Mouse (Mus musculus): Measurements from ENCODE around the gene Lzic. TPM values are rescaled to one million over a fixed set of nuclear protein-coding genes. Genes with fewer than 3 reads are reported as not detected.
A peak's percentile ranks its signal among the peaks of the same experiment; 100 is the strongest.

Gene Lzic
- polyA plus RNA-seq, 1 experiment: 11.6 TPM

GRCm38 (mm10) chr4:149469557-149469956 is 15.5 kb upstream of the Lzic start:
- no peak for TF ChIP-seq POLR2A (IDR thresholded peaks at IDR 0.05; ENCODE audit: borderline replicate concordance, extremely low read depth, low read depth, low read length)
- no peak for TF ChIP-seq CTCF (IDR thresholded peaks at IDR 0.05; ENCODE audit: insufficient read depth, low read length)
- no peak for DNase-seq
- Histone ChIP-seq H3K4me3 (replicated peaks; ENCODE audit: extremely low read depth, low read depth, low read length) (no peak overlapping the region), H3K4me1 (ENCODE audit: control insufficient read depth, insufficient read depth, low read length) (no peaks in the 10 kb centered on the region)
- WGBS: 88% methylated on average over 3 of the region's 3 CpGs

- no peak for TF ChIP-seq CTCF (IDR thresholded peaks at IDR 0.05; ENCODE audit: insufficient read depth, low read length)
- no peak for TF ChIP-seq POLR2A (IDR thresholded peaks at IDR 0.05; ENCODE audit: borderline replicate concordance, extremely low read depth, low read depth, low read length)
- no peak for DNase-seq
- Histone ChIP-seq H3K4me1 (ENCODE audit: control insufficient read depth, insufficient read depth, low read length) (no peaks in the 10 kb centered on the region), H3K4me3 (replicated peaks; ENCODE audit: extremely low read depth, low read depth, low read length) (no peak overlapping the region)
- 67% methylated on average over 7 of the region's 7 CpGs for WGBS
These were observed 9.9 kb upstream of the Lzic start for GRCm38 (mm10) chr4:149475096-149475495.

GRCm38 (mm10) chr4:149477078-149477477 is 8.0 kb upstream of the Lzic start, which contains the start of gene Tmem274:
Gene Tmem274 (plus strand): TSS chr4:149477378.
- 84% methylated on average over 11 of the region's 11 CpGs for WGBS
- no peak for TF ChIP-seq POLR2A (IDR thresholded peaks at IDR 0.05; ENCODE audit: borderline replicate concordance, extremely low read depth, low read depth, low read length)
- TF ChIP-seq CTCF (IDR thresholded peaks at IDR 0.05; ENCODE audit: insufficient read depth, low read length): no peak
- Histone ChIP-seq H3K4me1 (ENCODE audit: control insufficient read depth, insufficient read depth, low read length) (no peaks in the 10 kb centered on the region), H3K4me3 (replicated peaks; ENCODE audit: extremely low read depth, low read depth, low read length) (no peak within 1 kb of the TSS)
- no peak for DNase-seq

- DNase-seq: no peak
- WGBS: 46% methylated on average over 3 of the region's 3 CpGs
- Histone ChIP-seq H3K4me3 (replicated peaks; ENCODE audit: extremely low read depth, low read depth, low read length) (peak overlapping the region; percentile 82), H3K4me1 (ENCODE audit: control insufficient read depth, insufficient read depth, low read length) (no peaks in the 10 kb centered on the region)
- TF ChIP-seq POLR2A (IDR thresholded peaks at IDR 0.05; ENCODE audit: borderline replicate concordance, extremely low read depth, low read depth, low read length) (no peak), CTCF (IDR thresholded peaks at IDR 0.05; ENCODE audit: insufficient read depth, low read length) (no peak)
These were observed 463 bp upstream of the Lzic start for GRCm38 (mm10) chr4:149484566-149484965.

GRCm38 (mm10) chr4:149485825-149486206 is 787 bp downstream of the Lzic start:
- under 1% methylated on average over 10 of the region's 10 CpGs for WGBS
- TF ChIP-seq CTCF (IDR thresholded peaks at IDR 0.05; ENCODE audit: insufficient read depth, low read length) (no peak), POLR2A (IDR thresholded peaks at IDR 0.05; ENCODE audit: borderline replicate concordance, extremely low read depth, low read depth, low read length) (no peak)
- Histone ChIP-seq H3K4me1 (ENCODE audit: control insufficient read depth, insufficient read depth, low read length) (no peaks in the 10 kb centered on the region), H3K4me3 (replicated peaks; ENCODE audit: extremely low read depth, low read depth, low read length) (peak overlapping the region; percentile 82)
- peak; percentile 40 for DNase-seq

GRCm38 (mm10) chr4:149487729-149488128 is 2.7 kb downstream of the Lzic start:
- no peak for DNase-seq
- no peak overlapping the region for H3K4me3 ChIP-seq (replicated peaks; ENCODE audit: extremely low read depth, low read depth, low read length)
- WGBS: 92% methylated on average over 12 of the region's 12 CpGs
- no peaks in the 10 kb centered on the region for H3K4me1 ChIP-seq (ENCODE audit: control insufficient read depth, insufficient read depth, low read length)
- TF ChIP-seq CTCF (IDR thresholded peaks at IDR 0.05; ENCODE audit: insufficient read depth, low read length) (no peak), POLR2A (IDR thresholded peaks at IDR 0.05; ENCODE audit: borderline replicate concordance, extremely low read depth, low read depth, low read length) (no peak)

GRCm38 (mm10) chr4:149489415-149490240 is 4.6 kb downstream of the Lzic start:
- WGBS: 80% methylated on average over 14 of the region's 14 CpGs
- TF ChIP-seq POLR2A (IDR thresholded peaks at IDR 0.05; ENCODE audit: borderline replicate concordance, extremely low read depth, low read depth, low read length) (no peak), CTCF (IDR thresholded peaks at IDR 0.05; ENCODE audit: insufficient read depth, low read length) (no peak)
- H3K4me1 ChIP-seq (ENCODE audit: control insufficient read depth, insufficient read depth, low read length): no peaks in the 10 kb centered on the region
- no peak overlapping the region for H3K4me3 ChIP-seq (replicated peaks; ENCODE audit: extremely low read depth, low read depth, low read length)
- DNase-seq: no peak

- no peak for DNase-seq
- H3K4me3 ChIP-seq (replicated peaks; ENCODE audit: extremely low read depth, low read depth, low read length): no peak overlapping the region
- no peak for TF ChIP-seq POLR2A (IDR thresholded peaks at IDR 0.05; ENCODE audit: borderline replicate concordance, extremely low read depth, low read depth, low read length)
- WGBS: 96% methylated on average over 3 of the region's 3 CpGs
- H3K4me1 ChIP-seq (ENCODE audit: control insufficient read depth, insufficient read depth, low read length): no peaks in the 10 kb centered on the region
These were observed 6.1 kb downstream of the Lzic start for GRCm38 (mm10) chr4:149491151-149491550.

GRCm38 (mm10) chr4:149496612-149497011 is 11.6 kb downstream of the Lzic start:
- Histone ChIP-seq H3K4me3 (replicated peaks; ENCODE audit: extremely low read depth, low read depth, low read length) (no peak overlapping the region), H3K4me1 (ENCODE audit: control insufficient read depth, insufficient read depth, low read length) (no peaks in the 10 kb centered on the region)
- no peak for TF ChIP-seq CTCF (IDR thresholded peaks at IDR 0.05; ENCODE audit: insufficient read depth, low read length)
- no peak for TF ChIP-seq POLR2A (IDR thresholded peaks at IDR 0.05; ENCODE audit: borderline replicate concordance, extremely low read depth, low read depth, low read length)
- WGBS: 76% methylated on average over 2 of the region's 2 CpGs
- no peak for DNase-seq

GRCm38 (mm10) chr4:149498901-149499300 is 13.9 kb downstream of the Lzic start:
- TF ChIP-seq POLR2A (IDR thresholded peaks at IDR 0.05; ENCODE audit: borderline replicate concordance, extremely low read depth, low read depth, low read length): no peak
- TF ChIP-seq CTCF (IDR thresholded peaks at IDR 0.05; ENCODE audit: insufficient read depth, low read length): no peak
- DNase-seq: no peak

More at GRCm38 (mm10) chr4:149498901-149499300, 13.9 kb downstream of the Lzic start:
- WGBS: 69% methylated on average over 8 of the region's 8 CpGs
- Histone ChIP-seq H3K4me1 (ENCODE audit: control insufficient read depth, insufficient read depth, low read length) (no peaks in the 10 kb centered on the region), H3K4me3 (replicated peaks; ENCODE audit: extremely low read depth, low read depth, low read length) (no peak overlapping the region)
